Mouse (Mus musculus) bone marrow macrophage, adult 2 months (primary cell): ENCODE results near the gene Terb2.

ENCODE experiments used
- CTCF ChIP-seq: IDR thresholded peaks from 2 replicates; pipeline ENCODE4 v1.5.1; 2012; ENCODE audit warnings: low read depth, mild to moderate bottlenecking, low read length, moderate library complexity
- POLR2A ChIP-seq: IDR thresholded peaks from 2 replicates; pipeline ENCODE4 v1.6.1; 2012; ENCODE audit warnings: mild to moderate bottlenecking, low read depth, low read length, borderline replicate concordance

GRCm38 (mm10) chr2:122218234-122218633, 32.2 kb downstream of the Terb2 start:
- TF ChIP-seq CTCF = no peak
- TF ChIP-seq POLR2A = no peak
